Mouse (Mus musculus) layer of hippocampus, postnatal 36 days (tissue): ENCODE measurements around the gene Uba1y. TPM values are rescaled to one million over a fixed set of nuclear protein-coding genes. Genes with fewer than 3 reads are reported as not detected.
"Not testable (repeated sequence)": the region's sequence is repeated elsewhere in the genome, so short reads cannot be mapped to it uniquely, and the experiment has no call there.

Experiments
- DNase-seq, 2 experiments: peaks; one replicate each; pipeline ENCODE4 v3.0.0; 2022
- total RNA-seq, 2 experiments: library from RNA; stranded (reverse); gene quantifications; 2 replicates each; pipeline ENCODE4 v1.2.3; 2021

Uba1y gene
- total RNA-seq, result not detected

DNA sequence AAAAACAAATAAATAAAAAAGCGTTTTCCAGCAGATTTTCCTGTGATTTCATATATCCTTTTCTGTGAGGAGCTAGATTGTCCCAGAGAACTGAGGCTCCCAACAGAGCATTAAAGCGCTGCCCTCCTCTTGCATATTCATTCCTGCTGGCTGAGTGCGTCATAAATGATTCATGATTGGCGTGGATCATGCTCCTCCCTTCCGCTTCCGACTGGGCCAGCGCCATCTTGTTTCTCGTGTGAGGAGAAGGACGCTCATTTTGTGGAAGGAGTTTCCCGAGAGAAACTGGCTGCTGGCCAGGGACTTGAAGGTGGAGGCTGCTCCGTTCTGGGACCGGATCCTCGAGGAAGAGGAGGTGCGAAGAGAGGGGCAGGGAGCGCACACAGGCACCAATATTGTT, at the start of gene Uba1y:
Gene Uba1y (plus strand): TSS at position 254 of the 400 bp plus-strand sequence.
- no peak for DNase-seq

GRCm38 (mm10) chrY:797309-797708, 21.1 kb upstream of the Uba1y start, which contains the start of gene Zfy1:
Gene Zfy1, minus strand, starts transcription at chrY:797409.
- DNase-seq, result not testable (repeated sequence)

DNA sequence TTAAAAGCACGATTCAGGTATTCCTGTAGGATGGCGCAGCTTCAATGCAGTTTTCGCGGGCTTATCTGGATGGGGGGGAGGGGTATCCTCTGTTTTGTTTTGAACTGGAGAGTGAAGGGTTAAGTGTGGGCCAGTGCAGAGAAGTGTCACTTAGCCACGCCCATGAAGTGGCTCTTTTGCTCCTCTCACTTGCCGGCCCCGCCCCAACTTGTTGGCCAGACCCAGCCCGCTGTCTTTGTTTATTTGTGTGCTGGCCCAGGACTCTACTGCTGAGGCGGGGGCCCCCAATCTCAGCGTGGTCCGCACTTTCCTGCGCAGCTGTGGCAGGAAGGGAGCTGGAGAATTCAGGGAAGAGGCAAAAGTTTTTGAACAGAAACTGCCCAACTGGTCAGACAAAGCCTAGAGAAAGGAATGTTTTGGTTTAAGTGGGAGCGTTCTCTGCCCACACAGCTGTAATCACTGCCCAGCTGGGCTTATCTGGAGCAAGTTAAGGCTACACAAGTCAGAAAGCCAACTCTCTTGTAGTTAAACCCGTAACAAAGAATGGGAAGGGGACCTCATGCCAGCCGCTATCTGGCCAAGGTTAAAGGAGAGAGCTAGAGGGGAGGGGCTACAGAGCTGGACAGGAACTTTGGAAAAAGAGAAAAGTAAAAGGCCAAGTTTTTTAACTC, 9.3 kb upstream of the Uba1y start:
- DNase-seq, result no peak

DNA sequence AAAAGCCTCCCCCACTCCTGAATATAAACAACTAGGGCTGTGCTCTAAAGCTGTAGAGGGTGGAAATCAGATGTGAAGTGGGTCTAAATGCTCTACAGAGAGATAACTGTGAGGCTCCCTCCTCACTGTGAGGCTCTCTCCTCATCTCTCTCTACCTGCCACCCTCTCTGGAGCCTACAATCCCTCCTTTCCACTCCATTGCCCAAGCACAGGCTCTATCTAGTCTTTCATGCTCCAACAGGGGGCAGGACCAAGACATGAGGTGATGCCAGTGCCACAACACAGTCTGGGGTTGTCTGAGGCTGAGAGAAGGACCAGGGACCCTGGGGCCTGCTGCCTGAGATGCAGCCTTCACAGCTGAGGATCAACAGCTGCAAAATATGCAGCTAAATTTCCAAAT, 54.0 kb downstream of the Uba1y start:
- DNase-seq, result no peak

GRCm38 (mm10) chrY:872855-873549, 54.6 kb downstream of the Uba1y start:
- no peak for DNase-seq

Other genes starting within 250 kb of the Uba1y start
- gene Zfy1, start 21.2 kb upstream of the Uba1y start, total RNA-seq, result not detected
- 10 to 100 TPM in 1 of 2 experiments, not detected in 1; 21.5 TPM for gene Kdm5d, start 79.1 kb downstream of the Uba1y start, total RNA-seq
- gene Eif2s3y, start 191.9 kb downstream of the Uba1y start, total RNA-seq, result 10 to 100 TPM in 1 of 2 experiments, not detected in 1; 74.5 TPM